Mouse (Mus musculus) large intestine, adult 2 months (tissue): ENCODE measurements around the gene Cdk5r2. TPM values are rescaled to one million over a fixed set of nuclear protein-coding genes. Genes with fewer than 3 reads are reported as not detected.

ENCODE experiments used
- DNase-seq: peaks from one replicate; pipeline ENCODE4 v3.0.0-alpha.2; 2012; ENCODE audit warnings: low read depth, low spot score
- WGBS: fragments of 180-500 bp; shearing (Covaris S2); methylation state at CpG from one replicate; pipeline ENCODE4 v1.1.7; 2018; 5-methylcytosine and 5-hydroxymethylcytosine counted together
- polyA plus RNA-seq: library from polyadenylated mRNA; depleted of rRNA; stranded (reverse); fragments of >200 nt; gene quantifications from 2 replicates; pipeline ENCODE4 v1.2.3, GENCODE M21; 2012; rRNA removed

Cdk5r2 gene
- polyA plus RNA-seq, 1 experiment, result 0.69 TPM

- 3% methylated on average over 57 of the region's 57 CpGs for WGBS
- no peak for DNase-seq
Observed at GRCm38 (mm10) chr1:74884196-74885141, 29.7 kb downstream of the Cdk5r2 start.

GRCm38 (mm10) chr1:74885369-74886042 is 30.8 kb downstream of the Cdk5r2 start, which contains the start of gene Fev:
Gene Fev (minus strand): TSS chr1:74885419.
- 2% methylated on average over 43 of the region's 43 CpGs for WGBS
- DNase-seq, result no peak

- no peak for DNase-seq
Observed at GRCm38 (mm10) chr1:74891513-74891912, 36.8 kb downstream of the Cdk5r2 start.

GRCm38 (mm10) chr1:74892351-74893133 is 37.8 kb downstream of the Cdk5r2 start:
- no peak for DNase-seq
- 5% methylated on average over 39 of the region's 39 CpGs for WGBS

More at GRCm38 (mm10) chr1:74891513-74891912, 36.8 kb downstream of the Cdk5r2 start:
- WGBS, result 4% methylated on average over 8 of the region's 8 CpGs

GRCm38 (mm10) chr1:74893134-74893855 is 38.6 kb downstream of the Cdk5r2 start, which contains the start of gene Cryba2:
Gene Cryba2 (minus strand): TSS chr1:74893143.
- 7% methylated on average over 25 of the region's 25 CpGs for WGBS
- no peak for DNase-seq

GRCm38 (mm10) chr1:74894966-74895365 is 40.2 kb downstream of the Cdk5r2 start:
- DNase-seq, result no peak
- WGBS, result 19% methylated on average over 4 of the region's 4 CpGs

GRCm38 (mm10) chr1:74897976-74898375 is 43.2 kb downstream of the Cdk5r2 start:
- DNase-seq, result no peak
- 17% methylated on average over 7 of the region's 7 CpGs for WGBS

- 10% methylated on average over 9 of the region's 10 CpGs for WGBS
- no peak for DNase-seq
Observed at GRCm38 (mm10) chr1:74898656-74899431, 44.1 kb downstream of the Cdk5r2 start.

- 1% methylated on average over 64 of the region's 66 CpGs for WGBS
- no peak for DNase-seq
Observed at GRCm38 (mm10) chr1:74900341-74901285, 45.9 kb downstream of the Cdk5r2 start.

- 9% methylated on average over 3 of the region's 3 CpGs for WGBS
Observed at GRCm38 (mm10) chr1:74901686-74902085, 47.0 kb downstream of the Cdk5r2 start.

GRCm38 (mm10) chr1:74902191-74902590 is 47.5 kb downstream of the Cdk5r2 start:
- no peak for DNase-seq
- 11% methylated on average over 6 of the region's 6 CpGs for WGBS

More at GRCm38 (mm10) chr1:74901686-74902085, 47.0 kb downstream of the Cdk5r2 start:
- DNase-seq, result no peak

Other genes starting within 250 kb of the Cdk5r2 start
- gene Ttll4, start 193.2 kb upstream of the Cdk5r2 start, polyA plus RNA-seq, result 9.1 and 14.3 TPM in 2 replicates
- gene Cyp27a1, start 141.4 kb upstream of the Cdk5r2 start, polyA plus RNA-seq, result 17.2 and 32.6 TPM in 2 replicates
- 0.10 and 0.45 TPM in 2 replicates for gene Prkag3, start 105.7 kb upstream of the Cdk5r2 start, polyA plus RNA-seq
- 1.2 and 3.4 TPM in 2 replicates for gene Wnt6, start 83.0 kb upstream of the Cdk5r2 start, polyA plus RNA-seq
- gene Wnt10a, start 63.4 kb upstream of the Cdk5r2 start, polyA plus RNA-seq, result 0.04 and 0.25 TPM in 2 replicates
- 0.62 and 0.81 TPM in 2 replicates for gene Fev, start 30.5 kb downstream of the Cdk5r2 start, polyA plus RNA-seq
- 0.63 and 1.3 TPM in 2 replicates for gene Cryba2, start 38.2 kb downstream of the Cdk5r2 start, polyA plus RNA-seq
- gene Cfap65, start 80.7 kb downstream of the Cdk5r2 start, polyA plus RNA-seq, result 0.09 and 0.25 TPM in 2 replicates
- gene Ihh, start 96.7 kb downstream of the Cdk5r2 start, polyA plus RNA-seq, result 45.0 and 78.1 TPM in 2 replicates